Mouse (Mus musculus) midbrain, embryonic 12.5 days (tissue): Measurements from ENCODE around the gene Ncstn. TPM values are rescaled to one million over a fixed set of nuclear protein-coding genes. Genes with fewer than 3 reads are reported as not detected.

Experiments used
- ATAC-seq: fragments of 200-750 bp; cut with Nextera tagmentation; 2 replicates; pipeline ENCODE4 v1.8.0; 2017; ENCODE audit warnings: low read depth, moderate TSS enrichment, moderate library complexity; ENCODE audit not compliant: low FRiP score
- H3K27ac ChIP-seq: fragments of 300-500 bp; sonication (generic); replicated peaks from 2 replicates; pipeline ENCODE4 v1.5.1; 2016; ENCODE audit warnings: mild to moderate bottlenecking
- H3K27me3 ChIP-seq: fragments of 300-500 bp; sonication (generic); 2 replicates; pipeline ENCODE4 v1.6.1; 2016; ENCODE audit warnings: mild to moderate bottlenecking
- H3K36me3 ChIP-seq: fragments of 300-500 bp; sonication (generic); 2 replicates; pipeline ENCODE4 v1.6.1; 2016
- H3K4me1 ChIP-seq: fragments of 300-500 bp; sonication (generic); 2 replicates; pipeline ENCODE4 v1.6.1; 2016
- H3K4me2 ChIP-seq: fragments of 300-500 bp; sonication (generic); replicated peaks from 2 replicates; pipeline ENCODE4 v1.6.1; 2016; ENCODE audit warnings: mild to moderate bottlenecking, moderate library complexity
- H3K4me3 ChIP-seq: fragments of 300-500 bp; sonication (generic); 2 replicates; pipeline ENCODE4 v1.5.1; 2016; ENCODE audit warnings: mild to moderate bottlenecking
- H3K9ac ChIP-seq: fragments of 300-500 bp; sonication (generic); replicated peaks from 2 replicates; pipeline ENCODE4 v1.6.1; 2016; ENCODE audit warnings: mild to moderate bottlenecking, moderate library complexity
- H3K9me3 ChIP-seq: fragments of 300-500 bp; sonication (generic); 2 replicates; pipeline ENCODE4 v1.6.1; 2016; ENCODE audit warnings: mild to moderate bottlenecking
- WGBS: fragments of 180-500 bp; shearing (Covaris S2); methylation state at CpG from one replicate; pipeline ENCODE4 v1.1.7; 2016; 5-methylcytosine and 5-hydroxymethylcytosine counted together
- polyA plus RNA-seq: library from polyadenylated mRNA; unstranded; fragments of >200 nt; fragmentation: Nextera tagmentation; extraction: Ambion mirVana; gene quantifications from 2 replicates; pipeline ENCODE4 v1.2.1, GENCODE M21; 2016

The Ncstn gene
- polyA plus RNA-seq, 1 experiment from 2014 or later: 128 TPM

GRCm38 (mm10) chr1:172049131-172049782 lies 33.3 kb downstream of the Ncstn start:
- peaks cover 48% of the 10 kb centered on the region for H3K4me1 ChIP-seq
- peak overlapping the region; percentile 86 for H3K27ac ChIP-seq
- no peaks in the 10 kb centered on the region for H3K36me3 ChIP-seq
- peak overlapping the region; percentile 29 for H3K4me2 ChIP-seq
- H3K9ac ChIP-seq: peak overlapping the region; percentile 28
- ATAC-seq: peak; percentile 64
- WGBS: 17% methylated on average over 13 of the region's 13 CpGs
- peaks cover 20% of the 10 kb centered on the region for H3K27me3 ChIP-seq
- no peaks in the 10 kb centered on the region for H3K9me3 ChIP-seq
- H3K4me3 ChIP-seq: no peak overlapping the region

- H3K36me3 ChIP-seq: no peaks in the 10 kb centered on the region
- no peak overlapping the region; the same call in 1 of the 2 replicates for H3K4me3 ChIP-seq
- peak; percentile 67 for ATAC-seq
- peak overlapping the region; percentile 86 for H3K27ac ChIP-seq
- WGBS: 15% methylated on average over 6 of the region's 6 CpGs
- no peaks in the 10 kb centered on the region for H3K9me3 ChIP-seq
- H3K4me2 ChIP-seq: peak overlapping the region; percentile 29
- peaks cover 38% of the 10 kb centered on the region for H3K4me1 ChIP-seq
- peak overlapping the region; percentile 31 for H3K9ac ChIP-seq
- H3K27me3 ChIP-seq: peaks cover 10% of the 10 kb centered on the region
These were observed 34.3 kb downstream of the Ncstn start for GRCm38 (mm10) chr1:172048241-172048734.

GRCm38 (mm10) chr1:172046938-172047337 lies 35.7 kb downstream of the Ncstn start:
- Histone ChIP-seq H3K36me3 (no peaks in the 10 kb centered on the region), H3K4me1 (peaks cover 31% of the 10 kb centered on the region), H3K27me3 (peaks cover 4% of the 10 kb centered on the region), H3K27ac (0 out of 2 replicates have a peak overlapping the region, but pooled peaks have one; percentile 20), H3K9ac (no peak overlapping the region; the same call in 1 of the 2 replicates), H3K9me3 (no peaks in the 10 kb centered on the region), H3K4me3 (no peak overlapping the region), H3K4me2 (no peak overlapping the region)
- peak; percentile 31; the same call in 1 of the 2 replicates for ATAC-seq
- 10% methylated on average over 5 of the region's 5 CpGs for WGBS

GRCm38 (mm10) chr1:172046410-172046809 lies 36.2 kb downstream of the Ncstn start:
- H3K36me3 ChIP-seq: no peaks in the 10 kb centered on the region
- H3K4me2 ChIP-seq: no peak overlapping the region
- H3K27me3 ChIP-seq: peaks cover 4% of the 10 kb centered on the region
- 70% methylated on average over 8 of the region's 8 CpGs for WGBS
- no peak overlapping the region for H3K27ac ChIP-seq
- H3K9ac ChIP-seq: 0 out of 2 replicates have a peak overlapping the region, but pooled peaks have one; percentile 15
- no peak for ATAC-seq
- peaks cover 31% of the 10 kb centered on the region for H3K4me1 ChIP-seq
- no peak overlapping the region for H3K4me3 ChIP-seq
- H3K9me3 ChIP-seq: no peaks in the 10 kb centered on the region

GRCm38 (mm10) chr1:172029914-172030313 lies 52.7 kb downstream of the Ncstn start:
- Histone ChIP-seq H3K27ac (no peak overlapping the region), H3K4me3 (no peak overlapping the region), H3K9ac (no peak overlapping the region), H3K9me3 (no peaks in the 10 kb centered on the region), H3K4me2 (no peak overlapping the region), H3K4me1 (peaks cover 37% of the 10 kb centered on the region), H3K36me3 (no peaks in the 10 kb centered on the region), H3K27me3 (no peaks in the 10 kb centered on the region)
- ATAC-seq: no peak
- WGBS: 93% methylated on average over 2 of the region's 2 CpGs

GRCm38 (mm10) chr1:172028394-172029275 lies 54.0 kb downstream of the Ncstn start, which contains the start of gene Vangl2:
Gene Vangl2, minus strand, starts transcription at chr1:172028444.
- peaks cover 49% of the 10 kb centered on the region for H3K4me1 ChIP-seq

GRCm38 (mm10) chr1:172027809-172028102 lies 54.8 kb downstream of the Ncstn start:
- no peak for ATAC-seq

More at GRCm38 (mm10) chr1:172028394-172029275, 54.0 kb downstream of the Ncstn start, which contains the start of gene Vangl2:
- peak within 1 kb of the TSS; percentile 81 for H3K4me2 ChIP-seq
- H3K9ac ChIP-seq: peak within 1 kb of the TSS; percentile 93
- no peaks in the 10 kb centered on the region for H3K27me3 ChIP-seq
- ATAC-seq: no peak
- H3K4me3 ChIP-seq: peak within 1 kb of the TSS; percentile 92
- peak within 1 kb of the TSS; percentile 97 for H3K27ac ChIP-seq
- WGBS: 31% methylated on average over 21 of the region's 21 CpGs
- peaks cover 1% of the 10 kb centered on the region; the same call in 1 of the 2 replicates for H3K36me3 ChIP-seq
- no peaks in the 10 kb centered on the region for H3K9me3 ChIP-seq

GRCm38 (mm10) chr1:172027010-172027808 lies 55.4 kb downstream of the Ncstn start:
- Histone ChIP-seq H3K4me1 (peaks cover 61% of the 10 kb centered on the region), H3K4me2 (peak overlapping the region; percentile 81), H3K9me3 (no peaks in the 10 kb centered on the region), H3K4me3 (peak overlapping the region; percentile 92), H3K27ac (peak overlapping the region; percentile 97), H3K9ac (peak overlapping the region; percentile 93), H3K27me3 (no peaks in the 10 kb centered on the region), H3K36me3 (peaks cover 7% of the 10 kb centered on the region)
- peak; percentile 89 for ATAC-seq
- WGBS: 1% methylated on average over 43 of the region's 54 CpGs

More at GRCm38 (mm10) chr1:172027809-172028102, 54.8 kb downstream of the Ncstn start:
- 3% methylated on average over 10 of the region's 10 CpGs for WGBS
- peaks cover 3% of the 10 kb centered on the region; the same call in 1 of the 2 replicates for H3K36me3 ChIP-seq
- H3K9ac ChIP-seq: peak overlapping the region; percentile 93
- H3K4me3 ChIP-seq: peak overlapping the region; percentile 92
- peak overlapping the region; percentile 81 for H3K4me2 ChIP-seq
- no peaks in the 10 kb centered on the region for H3K9me3 ChIP-seq
- H3K27ac ChIP-seq: peak overlapping the region; percentile 97
- peaks cover 56% of the 10 kb centered on the region for H3K4me1 ChIP-seq
- H3K27me3 ChIP-seq: no peaks in the 10 kb centered on the region

- WGBS: under 1% methylated on average over 23 of the region's 23 CpGs
- peak; percentile 64 for ATAC-seq
- H3K4me1 ChIP-seq: peaks cover 68% of the 10 kb centered on the region
These were observed 56.2 kb downstream of the Ncstn start for GRCm38 (mm10) chr1:172026201-172026901.

GRCm38 (mm10) chr1:172025201-172025904 lies 57.2 kb downstream of the Ncstn start:
- Histone ChIP-seq H3K9me3 (no peaks in the 10 kb centered on the region), H3K4me2 (peak overlapping the region; percentile 81), H3K4me3 (peak overlapping the region; percentile 92), H3K27ac (peak overlapping the region; percentile 97), H3K4me1 (peaks cover 75% of the 10 kb centered on the region), H3K27me3 (no peaks in the 10 kb centered on the region), H3K36me3 (peaks cover 19% of the 10 kb centered on the region), H3K9ac (peak overlapping the region; percentile 93)
- 14% methylated on average over 8 of the region's 8 CpGs for WGBS
- no peak for ATAC-seq

More at GRCm38 (mm10) chr1:172026201-172026901, 56.2 kb downstream of the Ncstn start:
- Histone ChIP-seq H3K4me2 (peak overlapping the region; percentile 81), H3K9me3 (no peaks in the 10 kb centered on the region), H3K27me3 (no peaks in the 10 kb centered on the region), H3K4me3 (peak overlapping the region; percentile 92), H3K9ac (peak overlapping the region; percentile 93), H3K36me3 (peaks cover 13% of the 10 kb centered on the region), H3K27ac (peak overlapping the region; percentile 97)
